26 mouse cellular contexts compared by ENCODE assay signal in the genomic region with DNA sequence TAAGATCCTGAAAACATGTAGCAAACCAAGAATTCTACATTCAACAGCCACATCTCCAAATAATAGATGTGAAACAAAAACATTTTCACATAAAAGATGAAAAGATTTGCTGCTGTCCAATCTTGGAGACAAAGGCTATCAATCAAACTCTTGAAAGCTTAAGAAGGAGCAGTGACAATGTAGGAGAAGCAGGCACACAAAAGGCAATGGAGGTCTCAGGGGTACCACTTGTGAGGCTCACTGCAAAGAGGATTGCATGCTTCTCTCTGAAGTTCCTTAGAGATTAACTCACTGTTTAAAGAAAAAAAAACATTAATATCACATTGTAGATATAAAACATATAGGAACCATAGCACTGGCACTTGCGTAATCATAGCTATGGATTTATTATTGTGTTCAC.
"Had no signal": no experiment of that assay in that cellular context is flagged by ENCODE, and none has a peak within 500 bp of the region (broad histone marks: within the 10 kb centered on the region; RNA-seq: fewer than 3 reads in every experiment).

No protein-coding gene starts in this region.

- ATAC-seq: hindbrain, embryonic 16.5 days; intestine, embryonic 16.5 days had no signal

- H3K4me2 ChIP-seq: heart, embryonic 12.5 days; hindbrain, embryonic 14.5 days; kidney, embryonic 15.5 days; limb, embryonic 12.5 days; liver, embryonic 11.5 days; liver, embryonic 13.5 days had no signal

- H3K27ac ChIP-seq: gastrocnemius, adult 2 months; heart, embryonic 10.5 days; hindbrain, embryonic 10.5 days; hindbrain, embryonic 14.5 days; kidney, embryonic 15.5 days; kidney, postnatal 0 days; layer of hippocampus, adult 2 months; left cerebral cortex, adult 2 months; limb, embryonic 10.5 days; limb, embryonic 12.5 days; liver, embryonic 13.5 days had no signal

- H3K4me3 ChIP-seq: gastrocnemius, adult 2 months; heart, embryonic 10.5 days; heart, embryonic 12.5 days; hindbrain, embryonic 10.5 days; kidney, embryonic 15.5 days; layer of hippocampus, adult 2 months; left cerebral cortex, adult 2 months; limb, embryonic 10.5 days; limb, embryonic 12.5 days; liver, embryonic 13.5 days had no signal

- H3K27me3 ChIP-seq: heart, embryonic 12.5 days; kidney, embryonic 15.5 days; limb, embryonic 12.5 days; liver, embryonic 13.5 days had no signal

- H3K9me3 ChIP-seq: heart, embryonic 10.5 days; heart, embryonic 12.5 days; hindbrain, embryonic 10.5 days; kidney, embryonic 15.5 days; limb, embryonic 10.5 days; limb, embryonic 12.5 days; liver, embryonic 13.5 days had no signal

- H3K4me1 ChIP-seq: heart, embryonic 10.5 days; heart, embryonic 12.5 days; kidney, embryonic 15.5 days; limb, embryonic 10.5 days; limb, embryonic 12.5 days; liver, embryonic 13.5 days had no signal

- H3K9ac ChIP-seq: heart, embryonic 12.5 days; hindbrain, embryonic 14.5 days; kidney, embryonic 15.5 days; limb, embryonic 12.5 days; liver, embryonic 13.5 days had no signal

- H3K36me3 ChIP-seq: heart, embryonic 10.5 days; heart, embryonic 12.5 days; hindbrain, embryonic 10.5 days; kidney, embryonic 15.5 days; limb, embryonic 10.5 days; limb, embryonic 12.5 days; liver, embryonic 13.5 days had no signal

- DNase-seq: gastrocnemius, adult 2 months; gastrocnemius, postnatal 10 days; gastrocnemius, postnatal 25 days; heart, adult 18-20 months; heart, postnatal 10 days; heart, postnatal 4 days; kidney, adult 11 months; kidney, adult 2 months; kidney, adult 9 months; kidney, postnatal 25 days; kidney, postnatal 4 days; liver; liver, embryonic 13.5 days had no signal
